Mouse (Mus musculus): ENCODE measurements around the gene Dennd1c. TPM values are rescaled to one million over a fixed set of nuclear protein-coding genes. Genes with fewer than 3 reads are reported as not detected.

Dennd1c gene
- polyA plus RNA-seq, 1 experiment from 2014 or later, result 3.4 TPM

GRCm38 (mm10) chr17:57116801-57117200 is 38.5 kb upstream of the Dennd1c start:
- Histone ChIP-seq H3K4me2 (no peak overlapping the region), H3K27ac (ENCODE audit: low read depth) (no peak overlapping the region), H3K4me3 (ENCODE audit: low read depth, low read length) (no peak overlapping the region), H3K9me3 (ENCODE audit: low read depth, low read length) (no peaks in the 10 kb centered on the region), H3K9ac (no peak overlapping the region), H3K27me3 (ENCODE audit: insufficient read depth, low read length) (no peaks in the 10 kb centered on the region), H3K4me1 (ENCODE audit: insufficient read depth) (no peaks in the 10 kb centered on the region), H3K36me3 (ENCODE audit: insufficient read depth) (no peaks in the 10 kb centered on the region)
- 69% methylated on average over 2 of the region's 2 CpGs for WGBS
- no peak for TF ChIP-seq CTCF (IDR thresholded peaks at IDR 0.05; ENCODE audit: low read depth)
- ATAC-seq (ENCODE audit: insufficient read depth), result no peak
- no peak for DNase-seq

GRCm38 (mm10) chr17:57112768-57113474 is 34.6 kb upstream of the Dennd1c start:
- no peaks in the 10 kb centered on the region for H3K4me1 ChIP-seq (ENCODE audit: insufficient read depth)
- no peak overlapping the region for H3K27ac ChIP-seq (ENCODE audit: low read depth)
- no peaks in the 10 kb centered on the region for H3K9me3 ChIP-seq (ENCODE audit: low read depth, low read length)
- ATAC-seq (ENCODE audit: insufficient read depth), result no peak
- no peak overlapping the region for H3K4me3 ChIP-seq (ENCODE audit: low read depth, low read length)
- H3K9ac ChIP-seq, result no peak overlapping the region
- no peak overlapping the region for H3K4me2 ChIP-seq
- no peaks in the 10 kb centered on the region for H3K27me3 ChIP-seq (ENCODE audit: insufficient read depth, low read length)
- no peak for TF ChIP-seq CTCF (IDR thresholded peaks at IDR 0.05; ENCODE audit: low read depth)
- no peaks in the 10 kb centered on the region for H3K36me3 ChIP-seq (ENCODE audit: insufficient read depth)
- peak; percentile 29 for DNase-seq
- 70% methylated on average over 10 of the region's 10 CpGs for WGBS

DNA sequence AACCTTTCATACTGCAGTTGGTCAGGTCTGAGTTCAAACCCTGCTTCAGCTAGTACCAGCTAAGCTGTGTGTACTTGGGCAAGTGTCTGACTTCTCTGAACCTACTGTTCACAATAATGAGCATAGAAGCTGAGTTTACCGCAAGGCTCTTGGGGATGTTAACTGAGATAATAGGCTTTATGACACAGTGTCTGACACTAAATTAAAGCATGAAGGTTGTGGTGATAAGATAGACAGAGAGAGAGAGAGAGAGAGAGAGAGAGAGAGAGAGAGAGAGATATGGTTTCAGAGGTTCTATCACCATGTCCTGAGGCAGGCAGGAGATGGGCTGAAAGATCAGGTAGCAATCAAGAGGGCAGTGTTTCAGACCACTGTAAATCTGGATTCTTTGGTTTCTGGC is 31.7 kb upstream of the Dennd1c start:
- H3K9ac ChIP-seq, result no peak overlapping the region
- no peaks in the 10 kb centered on the region for H3K27me3 ChIP-seq (ENCODE audit: insufficient read depth, low read length)
- WGBS, result 76% methylated on average over 1 of the region's 1 CpGs
- no peaks in the 10 kb centered on the region for H3K9me3 ChIP-seq (ENCODE audit: low read depth, low read length)
- no peak overlapping the region for H3K4me2 ChIP-seq
- H3K36me3 ChIP-seq (ENCODE audit: insufficient read depth), result no peaks in the 10 kb centered on the region
- H3K4me1 ChIP-seq (ENCODE audit: insufficient read depth), result no peaks in the 10 kb centered on the region
- peak overlapping the region; percentile 71 for H3K27ac ChIP-seq (ENCODE audit: low read depth)
- no peak for DNase-seq
- no peak overlapping the region for H3K4me3 ChIP-seq (ENCODE audit: low read depth, low read length)
- no peak for TF ChIP-seq CTCF (IDR thresholded peaks at IDR 0.05; ENCODE audit: low read depth)
- no peak for ATAC-seq (ENCODE audit: insufficient read depth)

- TF ChIP-seq CTCF (IDR thresholded peaks at IDR 0.05; ENCODE audit: low read depth), result no peak
- ATAC-seq (ENCODE audit: insufficient read depth), result no peak
- H3K27me3 ChIP-seq (ENCODE audit: insufficient read depth, low read length), result no peaks in the 10 kb centered on the region
- WGBS, result 31% methylated on average over 5 of the region's 5 CpGs
- H3K4me3 ChIP-seq (ENCODE audit: low read depth, low read length), result no peak overlapping the region
- no peak overlapping the region for H3K9ac ChIP-seq
- DNase-seq, result no peak
- H3K27ac ChIP-seq (ENCODE audit: low read depth), result no peak overlapping the region
- H3K9me3 ChIP-seq (ENCODE audit: low read depth, low read length), result no peaks in the 10 kb centered on the region
- no peaks in the 10 kb centered on the region for H3K36me3 ChIP-seq (ENCODE audit: insufficient read depth)
- 0 out of 2 replicates have a peak, but pooled peaks cover 5% of the 10 kb centered on the region for H3K4me1 ChIP-seq (ENCODE audit: insufficient read depth)
- H3K4me2 ChIP-seq, result no peak overlapping the region
Observed at GRCm38 (mm10) chr17:57108666-57109171, 30.4 kb upstream of the Dennd1c start.

- no peak overlapping the region for H3K27ac ChIP-seq (ENCODE audit: low read depth)
- 80% methylated on average over 7 of the region's 7 CpGs for WGBS
- ATAC-seq (ENCODE audit: insufficient read depth), result no peak
- H3K4me3 ChIP-seq (ENCODE audit: low read depth, low read length), result no peak overlapping the region
- no peaks in the 10 kb centered on the region for H3K36me3 ChIP-seq (ENCODE audit: insufficient read depth)
- DNase-seq, result no peak
- H3K4me1 ChIP-seq (ENCODE audit: insufficient read depth), result 0 out of 2 replicates have a peak, but pooled peaks cover 5% of the 10 kb centered on the region
- H3K4me2 ChIP-seq, result no peak overlapping the region
- no peaks in the 10 kb centered on the region for H3K27me3 ChIP-seq (ENCODE audit: insufficient read depth, low read length)
- H3K9ac ChIP-seq, result no peak overlapping the region
- H3K9me3 ChIP-seq (ENCODE audit: low read depth, low read length), result no peaks in the 10 kb centered on the region
- TF ChIP-seq CTCF (IDR thresholded peaks at IDR 0.05; ENCODE audit: low read depth), result no peak
Observed at GRCm38 (mm10) chr17:57108040-57108665, 29.8 kb upstream of the Dennd1c start.

GRCm38 (mm10) chr17:57107064-57107463 is 28.8 kb upstream of the Dennd1c start:
- Histone ChIP-seq H3K4me3 (ENCODE audit: low read depth, low read length) (no peak overlapping the region), H3K36me3 (ENCODE audit: insufficient read depth) (no peaks in the 10 kb centered on the region), H3K4me1 (ENCODE audit: insufficient read depth) (0 out of 2 replicates have a peak, but pooled peaks cover 5% of the 10 kb centered on the region), H3K27me3 (ENCODE audit: insufficient read depth, low read length) (no peaks in the 10 kb centered on the region), H3K9me3 (ENCODE audit: low read depth, low read length) (no peaks in the 10 kb centered on the region), H3K9ac (no peak overlapping the region), H3K27ac (ENCODE audit: low read depth) (no peak overlapping the region), H3K4me2 (peak overlapping the region; percentile 88)
- WGBS, result 79% methylated on average over 5 of the region's 5 CpGs
- DNase-seq (no peak), ATAC-seq (ENCODE audit: insufficient read depth) (no peak)
- TF ChIP-seq CTCF (IDR thresholded peaks at IDR 0.05; ENCODE audit: low read depth), result no peak

GRCm38 (mm10) chr17:57106035-57106368 is 27.7 kb upstream of the Dennd1c start:
- ATAC-seq (ENCODE audit: insufficient read depth) (no peak), DNase-seq (no peak)
- Histone ChIP-seq H3K27me3 (ENCODE audit: insufficient read depth, low read length) (no peaks in the 10 kb centered on the region), H3K27ac (ENCODE audit: low read depth) (no peak overlapping the region), H3K4me1 (ENCODE audit: insufficient read depth) (0 out of 2 replicates have a peak, but pooled peaks cover 5% of the 10 kb centered on the region), H3K4me3 (ENCODE audit: low read depth, low read length) (peak overlapping the region; percentile 64), H3K9ac (peak overlapping the region; percentile 69), H3K9me3 (ENCODE audit: low read depth, low read length) (no peaks in the 10 kb centered on the region), H3K4me2 (peak overlapping the region; percentile 88), H3K36me3 (ENCODE audit: insufficient read depth) (no peaks in the 10 kb centered on the region)
- TF ChIP-seq CTCF (IDR thresholded peaks at IDR 0.05; ENCODE audit: low read depth), result no peak
- WGBS, result 6% methylated on average over 9 of the region's 9 CpGs

Measured in lung, embryonic 14.5 days (tissue).